Mouse (Mus musculus): ENCODE measurements around the gene Ccdc158.

Gene Ccdc158

GRCm38 (mm10) chr5:92674859-92675573 is at the start of gene Ccdc158:
Ccdc158 (minus strand) TSS chr5:92675271.
- no peak for DNase-seq (ENCODE audit: low read depth)

DNA sequence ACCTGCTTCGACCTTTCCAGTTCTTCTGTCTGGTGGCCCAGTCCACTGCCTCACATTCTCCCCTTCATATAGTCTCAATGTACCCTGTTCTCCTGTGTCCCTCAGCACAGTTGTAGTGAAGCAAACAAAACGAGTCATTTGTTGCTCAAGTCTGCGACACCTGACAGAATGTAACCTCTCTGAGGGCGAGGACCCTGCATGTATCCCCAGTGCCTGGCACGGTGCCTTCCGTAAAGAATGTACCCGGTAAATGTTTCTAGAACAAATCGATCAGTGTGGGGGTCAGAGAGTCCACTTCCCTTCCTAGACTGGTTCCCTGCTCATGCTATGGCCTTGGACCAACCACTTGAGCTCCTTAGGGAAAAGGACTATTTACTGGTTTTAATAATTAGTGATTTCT is 46.5 kb upstream of the Ccdc158 start:
- DNase-seq (ENCODE audit: low read depth) = no peak

- no peak for DNase-seq (ENCODE audit: low read depth)
These were observed 43.8 kb upstream of the Ccdc158 start for GRCm38 (mm10) chr5:92718856-92719255.

DNA sequence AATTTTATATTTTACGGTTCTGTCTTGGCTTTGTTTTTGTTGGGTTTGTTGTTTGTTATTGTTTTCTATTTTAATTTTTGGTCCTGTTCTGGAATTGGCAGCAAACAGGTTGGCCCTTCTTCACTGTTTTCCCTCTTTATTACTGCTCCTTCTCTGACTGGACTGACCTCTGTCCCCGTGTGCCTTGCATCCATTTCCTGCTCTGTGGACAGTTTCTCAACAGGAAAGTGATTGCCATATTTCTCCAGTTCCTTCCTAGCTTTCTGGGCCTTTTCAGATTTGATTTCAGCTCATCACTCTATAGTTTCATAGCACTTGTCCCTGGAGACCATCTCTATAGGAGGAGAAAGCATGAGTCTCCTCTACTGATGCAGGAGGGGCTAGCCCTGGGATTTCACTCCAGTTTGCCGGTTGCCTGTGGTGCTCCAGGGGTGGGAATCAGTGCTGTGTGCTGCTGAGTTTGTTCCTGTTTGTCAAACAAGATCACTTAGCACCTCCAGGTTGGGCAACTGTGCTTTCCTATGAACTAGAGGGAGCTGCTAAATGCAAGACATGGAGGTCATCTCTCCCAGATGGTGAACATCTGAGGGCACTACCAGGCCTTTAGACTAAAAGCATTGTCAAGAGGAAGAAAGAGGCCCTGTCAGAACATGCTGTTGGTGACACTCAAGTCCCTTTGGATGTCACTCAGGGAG is 42.7 kb upstream of the Ccdc158 start:
- no peak for DNase-seq (ENCODE audit: low read depth)

DNA sequence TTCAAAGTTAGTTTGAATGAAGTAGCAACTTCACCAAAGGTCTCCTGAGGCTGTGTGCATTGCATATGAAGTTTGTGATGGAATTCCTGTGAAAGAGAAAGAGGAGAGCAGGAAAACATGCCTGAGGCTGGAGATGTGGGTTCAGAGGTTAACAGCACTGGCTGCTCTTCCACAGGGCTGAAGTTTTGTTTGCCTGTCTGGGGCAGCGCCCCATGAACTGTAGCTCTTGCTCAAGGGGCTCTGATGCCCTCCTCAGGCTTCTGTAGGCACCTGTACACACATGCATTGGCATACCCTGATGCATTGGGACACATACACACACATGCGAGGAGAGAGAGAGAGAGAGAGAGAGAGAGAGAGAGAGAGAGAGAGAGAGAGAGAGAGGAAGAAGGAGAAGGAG is 40.8 kb upstream of the Ccdc158 start:
- no peak for DNase-seq (ENCODE audit: low read depth)

DNA sequence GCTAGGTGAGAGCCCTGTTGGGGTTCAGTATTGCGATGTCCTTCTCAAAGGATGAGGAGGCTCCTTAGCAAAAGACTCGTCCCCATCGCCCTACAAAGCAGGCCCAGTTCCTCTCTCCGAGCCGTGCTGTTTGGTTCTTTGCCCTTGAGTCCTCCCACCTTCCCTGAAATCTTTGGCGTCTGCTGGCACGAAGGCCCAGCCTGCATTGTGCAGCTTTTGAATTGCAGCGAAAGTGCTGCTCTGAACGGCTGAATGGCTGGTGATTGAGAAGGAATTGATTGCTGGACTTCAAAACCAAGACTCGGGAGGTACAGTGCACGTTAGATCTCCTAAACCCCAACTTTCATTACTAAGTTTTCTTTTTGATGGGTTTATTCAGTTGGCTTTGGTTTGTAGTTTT is 40.2 kb upstream of the Ccdc158 start:
- DNase-seq (ENCODE audit: low read depth) = no peak

DNA sequence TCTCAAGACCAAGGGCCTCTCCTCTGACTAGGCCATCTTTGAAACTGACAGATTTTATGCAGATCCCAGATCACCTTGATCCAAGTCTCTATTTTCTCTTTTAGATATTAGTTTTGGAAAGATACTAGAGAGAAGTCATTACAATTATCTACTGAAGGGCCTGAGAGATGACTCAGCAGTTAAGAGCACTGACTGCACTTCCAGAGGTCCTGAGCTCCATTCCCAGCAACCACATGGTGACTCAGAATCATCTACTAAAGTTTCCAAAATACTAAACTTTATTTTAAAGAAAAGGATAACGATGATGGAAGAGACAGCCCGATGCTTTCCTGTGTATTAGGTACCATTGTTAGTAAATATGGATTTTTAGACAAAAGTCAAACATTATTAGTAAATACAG is 39.8 kb upstream of the Ccdc158 start:
- DNase-seq (ENCODE audit: low read depth) = no peak

- DNase-seq (ENCODE audit: low read depth) = no peak
These were observed 37.7 kb upstream of the Ccdc158 start for GRCm38 (mm10) chr5:92712621-92713395.

DNA sequence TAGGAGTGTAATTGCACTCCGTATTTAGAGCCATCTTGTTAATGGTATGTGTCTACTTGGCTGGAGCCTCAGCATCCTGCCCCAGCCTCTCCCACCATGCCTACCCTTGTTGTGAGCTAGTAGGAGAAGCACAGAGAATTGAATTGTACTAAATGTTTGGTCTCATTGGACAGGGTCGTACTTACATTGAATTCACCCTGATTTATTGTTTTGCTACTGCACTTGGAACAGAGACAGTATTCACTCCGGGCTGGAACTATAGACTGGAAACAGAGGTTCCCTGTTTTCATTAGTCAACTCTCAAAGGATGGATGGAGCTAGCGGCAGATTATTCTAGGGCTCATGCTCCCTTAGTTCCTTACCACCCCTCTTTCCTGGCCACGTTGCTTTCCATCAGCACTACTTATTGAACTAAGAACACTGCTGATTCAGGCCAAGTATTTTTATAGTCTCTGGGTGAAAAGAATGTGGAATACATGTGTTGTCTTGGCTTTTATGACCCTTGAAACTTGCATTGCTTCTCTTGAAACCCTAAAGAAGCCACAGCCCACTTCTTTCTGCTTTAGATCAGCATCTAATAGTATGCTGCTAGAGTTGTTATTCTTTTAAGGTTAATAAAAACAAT is 36.7 kb upstream of the Ccdc158 start:
- no peak for DNase-seq (ENCODE audit: low read depth)

GRCm38 (mm10) chr5:92710779-92711178 is 35.7 kb upstream of the Ccdc158 start:
- DNase-seq (ENCODE audit: low read depth) = no peak

DNA sequence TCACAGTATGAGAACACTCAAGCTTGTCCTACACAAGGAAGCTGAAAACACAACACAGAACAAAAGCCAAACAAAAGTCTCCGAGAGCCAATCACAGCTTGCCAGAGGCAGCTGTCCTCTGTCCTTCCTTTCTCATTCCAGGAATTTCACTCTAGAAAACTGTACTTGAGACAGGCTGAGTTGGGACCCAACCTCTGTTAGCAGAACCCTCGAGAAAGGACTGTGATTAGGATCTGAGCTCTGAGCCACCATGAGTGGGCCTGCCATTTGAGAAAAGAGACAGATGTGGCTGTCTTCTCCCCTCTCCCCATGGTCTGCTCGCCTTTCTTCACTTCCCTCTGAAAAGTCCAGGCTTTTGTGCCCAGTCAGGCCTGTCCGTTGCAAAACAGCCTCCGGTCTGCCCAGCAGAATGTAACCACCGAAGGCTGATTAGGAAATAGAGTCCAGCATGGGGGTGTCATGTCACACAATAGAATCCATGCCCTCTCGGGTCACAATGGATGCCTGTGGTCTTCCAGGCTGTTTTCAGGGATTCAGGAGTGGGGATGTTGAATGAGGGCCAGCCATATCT is 32.9 kb upstream of the Ccdc158 start:
- DNase-seq (ENCODE audit: low read depth) = peak; percentile 64

DNA sequence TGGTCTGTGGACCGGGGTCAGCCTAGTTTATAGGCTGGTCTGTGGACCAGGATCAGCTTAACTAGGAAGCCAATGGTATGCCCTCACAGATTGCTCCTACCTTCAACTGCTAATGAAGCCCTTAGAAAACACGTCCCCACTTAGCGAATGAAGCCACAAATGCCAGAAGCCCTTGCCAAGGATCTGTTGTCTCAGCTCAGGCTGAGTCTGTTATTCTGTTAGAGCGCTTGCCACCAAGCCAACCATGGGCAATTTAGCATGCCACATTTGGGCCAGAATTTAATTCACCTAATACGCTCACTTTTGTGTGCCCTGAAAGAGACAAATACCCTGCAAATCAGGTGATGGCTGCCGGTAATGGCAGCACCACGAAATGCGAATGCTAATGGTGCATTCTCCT is 28.6 kb upstream of the Ccdc158 start:
- DNase-seq (ENCODE audit: low read depth) = no peak

GRCm38 (mm10) chr5:92701750-92702149 is 26.7 kb upstream of the Ccdc158 start:
- no peak for DNase-seq (ENCODE audit: low read depth)

DNA sequence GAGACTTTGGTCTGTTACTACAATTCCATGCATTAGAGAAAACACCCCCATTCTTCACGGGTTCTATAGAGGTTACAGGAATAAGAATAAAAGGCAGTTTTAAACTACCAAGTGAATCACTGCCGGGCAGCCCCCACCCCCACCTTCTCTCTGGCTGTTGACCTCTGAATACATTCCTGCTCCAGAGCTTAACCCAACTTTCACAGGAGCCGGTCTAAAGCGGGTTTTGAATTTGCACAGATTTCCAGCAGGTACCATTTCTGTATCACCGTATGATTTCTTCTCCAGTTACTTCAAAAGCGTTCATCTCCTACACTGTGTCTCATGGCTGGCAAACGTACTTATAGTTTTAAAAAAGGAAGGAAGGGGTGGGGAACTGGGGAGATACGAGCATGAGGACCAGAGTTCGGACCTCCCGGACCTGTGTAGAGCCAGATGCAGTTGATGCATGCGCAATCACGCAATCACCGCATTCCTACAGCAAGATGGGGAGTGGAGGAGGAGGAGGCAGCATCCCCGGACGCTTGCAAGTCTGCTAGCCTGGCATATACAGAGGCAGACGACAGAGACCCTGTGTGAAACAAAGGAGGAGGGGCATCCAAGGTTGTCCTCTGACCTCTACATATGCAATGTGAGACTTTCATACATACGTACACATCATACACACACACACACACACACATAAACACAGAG is 23.9 kb upstream of the Ccdc158 start:
- DNase-seq (ENCODE audit: low read depth) = no peak

- no peak for DNase-seq (ENCODE audit: low read depth)
These were observed 23.2 kb upstream of the Ccdc158 start for GRCm38 (mm10) chr5:92698131-92698836.

- DNase-seq (ENCODE audit: low read depth) = no peak
These were observed 19.4 kb upstream of the Ccdc158 start for GRCm38 (mm10) chr5:92694316-92694995.

GRCm38 (mm10) chr5:92693744-92694143 is 18.7 kb upstream of the Ccdc158 start:
- no peak for DNase-seq (ENCODE audit: low read depth)

DNA sequence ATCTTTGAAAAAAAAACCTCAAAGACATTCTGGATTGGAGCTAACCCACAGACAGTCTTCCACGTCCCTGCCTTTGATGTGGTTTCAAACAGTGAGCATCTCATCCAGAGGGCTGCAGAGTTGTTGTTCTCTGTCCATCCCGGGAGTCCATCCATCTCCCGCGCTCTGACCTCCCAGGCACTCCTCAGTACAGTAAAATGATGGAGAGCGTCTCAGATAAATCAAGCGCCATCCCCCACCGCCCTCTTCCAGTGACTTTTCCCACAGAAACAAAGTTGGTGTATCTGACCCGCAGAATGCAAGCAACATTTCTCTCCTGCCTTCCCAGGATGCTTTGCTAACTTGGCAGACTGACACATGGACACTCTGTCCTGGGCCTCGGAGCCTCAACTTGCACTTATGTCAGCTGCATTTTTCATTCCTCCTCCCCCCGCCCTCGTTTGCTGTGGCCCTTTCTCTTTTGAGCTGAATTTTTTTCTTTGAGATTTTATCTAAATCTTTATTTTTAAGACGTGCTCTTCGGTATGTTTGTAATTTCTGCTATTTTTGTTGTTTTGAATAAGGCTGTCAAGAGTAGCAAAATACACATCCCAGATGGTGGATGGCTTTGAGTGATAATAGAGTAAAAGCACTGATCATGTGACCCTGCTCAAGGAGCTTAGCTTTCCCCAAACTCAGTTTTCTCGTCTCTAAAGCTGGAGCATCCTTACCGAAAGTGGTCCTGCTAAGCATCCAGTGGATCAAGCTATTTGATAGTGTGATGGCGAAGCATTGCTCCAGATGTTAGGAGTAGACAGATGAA is 17.3 kb upstream of the Ccdc158 start:
- no peak for DNase-seq (ENCODE audit: low read depth)

DNA sequence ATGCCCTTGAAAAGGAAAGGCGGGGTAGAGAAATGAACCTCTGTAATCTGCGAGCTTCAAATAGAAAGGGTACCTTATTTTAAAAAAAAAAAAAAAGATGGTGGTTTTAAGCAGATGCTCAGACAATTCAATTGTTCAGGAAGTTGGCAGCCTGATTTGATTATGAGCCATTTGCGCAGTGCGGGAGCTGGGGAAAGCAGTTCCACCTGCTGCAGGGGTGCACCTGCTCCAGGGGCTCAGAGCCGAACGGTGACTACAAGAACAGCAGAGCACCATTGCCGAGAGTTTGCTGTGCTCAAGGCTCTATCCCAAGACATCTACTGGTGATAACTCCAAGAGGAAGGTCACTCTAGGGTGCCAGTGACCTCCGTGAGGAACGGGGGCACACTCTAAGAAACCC is 13.5 kb upstream of the Ccdc158 start:
- DNase-seq (ENCODE audit: low read depth) = no peak

GRCm38 (mm10) chr5:92688124-92688523 is 13.1 kb upstream of the Ccdc158 start:
- no peak for DNase-seq (ENCODE audit: low read depth)

All from fibroblast of lung, adult 2 months (primary cell).